Mouse (Mus musculus) B cell, adult 2 months (primary cell): Measurements from ENCODE around the gene Nt5c2.
"Not testable (repeated sequence)": the region's sequence is repeated elsewhere in the genome, so short reads cannot be mapped to it uniquely, and the experiment has no call there.

Source experiments
- DNase-seq, 2 experiments: peaks; one replicate each; pipeline ENCODE4 v3.0.0; 2022

Nt5c2 gene

GRCm38 (mm10) chr19:47015965-47016364, 1.0 kb upstream of the Nt5c2 start:
- DNase-seq = no peak

GRCm38 (mm10) chr19:47015396-47015795, 443 bp upstream of the Nt5c2 start:
- DNase-seq = no peak

DNA sequence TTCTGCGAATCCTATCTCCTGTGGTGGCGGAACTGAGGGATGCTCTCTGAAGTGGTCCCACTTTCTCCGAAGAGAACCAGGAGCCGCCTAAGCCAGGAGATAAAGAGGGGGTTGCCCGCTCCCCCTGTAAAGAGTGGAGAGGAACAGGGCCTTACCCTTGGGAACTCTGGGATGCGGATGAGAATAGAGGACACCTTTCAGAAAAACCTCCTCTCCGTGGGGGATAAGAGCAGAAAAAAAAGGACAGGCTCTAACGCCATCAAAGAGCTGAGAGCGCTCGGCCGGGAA, 850 bp downstream of the Nt5c2 start:
- no peak for DNase-seq

DNA sequence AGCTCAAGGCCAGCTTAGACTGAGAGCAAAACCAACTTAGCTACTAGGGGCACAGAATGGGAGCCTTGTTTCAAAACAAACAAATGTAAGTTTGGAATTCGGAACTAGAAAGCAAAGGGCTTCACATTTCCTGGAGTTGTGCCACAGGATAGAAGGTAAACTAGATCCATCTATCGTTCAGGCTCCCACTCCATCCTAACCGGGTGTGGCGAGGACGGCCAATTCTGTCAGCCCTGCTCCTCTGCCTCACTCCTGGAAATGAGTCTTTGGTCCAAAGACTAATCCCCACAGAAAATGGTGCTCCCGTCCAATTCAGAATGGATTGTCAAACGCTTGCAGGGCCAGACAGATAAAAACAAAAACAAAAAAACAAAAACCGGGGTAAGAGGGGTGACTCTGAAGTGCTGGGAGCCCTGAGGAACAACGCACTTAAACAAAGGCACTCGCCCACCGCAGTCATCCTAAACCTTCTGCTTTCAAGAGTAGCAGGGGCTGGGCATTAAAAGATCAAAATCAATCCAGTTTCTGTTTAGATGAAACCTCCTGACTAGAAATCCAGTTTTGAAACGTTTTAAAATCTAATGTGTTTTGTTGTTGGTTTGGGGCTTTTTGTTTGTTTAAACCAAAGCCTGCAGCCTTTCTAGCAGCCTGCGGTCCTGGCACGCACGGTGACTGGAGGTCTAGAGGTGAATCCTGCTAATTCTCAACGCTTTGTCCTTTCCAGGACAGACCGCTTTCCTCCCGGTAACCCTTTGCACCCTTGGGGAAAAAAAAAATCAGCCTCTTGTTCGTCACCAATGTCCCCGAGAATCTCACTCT, 1.4 kb downstream of the Nt5c2 start:
- DNase-seq = no peak

DNA sequence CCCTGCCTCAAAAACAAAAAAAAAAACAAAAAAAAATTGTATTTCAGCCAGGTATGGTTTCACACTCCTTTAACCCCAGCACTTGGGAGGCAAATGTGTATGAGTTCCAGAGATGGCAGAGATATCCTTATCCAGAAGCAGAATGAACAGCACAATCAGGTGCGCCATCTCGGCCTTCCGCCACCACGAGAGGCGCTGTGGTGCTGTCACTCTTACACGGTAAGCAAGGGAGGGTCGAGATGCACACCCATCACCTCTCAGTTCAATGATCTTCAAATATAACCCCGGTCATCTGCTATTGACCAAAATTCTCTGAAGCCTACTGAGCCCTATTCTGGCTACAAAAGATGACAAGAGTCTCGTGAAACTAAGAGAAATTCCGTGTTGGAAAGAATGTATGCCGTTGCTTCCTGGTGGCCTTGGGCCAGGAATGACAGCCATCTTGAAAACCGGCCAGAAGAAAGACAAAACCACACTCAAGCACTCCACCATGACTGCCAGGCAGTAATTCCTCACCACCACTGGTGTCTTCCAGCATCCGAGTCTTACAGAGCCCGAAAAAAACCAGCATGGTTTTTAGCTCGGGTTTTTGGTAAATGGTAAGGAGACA, 2.3 kb downstream of the Nt5c2 start:
- DNase-seq = no peak

DNA sequence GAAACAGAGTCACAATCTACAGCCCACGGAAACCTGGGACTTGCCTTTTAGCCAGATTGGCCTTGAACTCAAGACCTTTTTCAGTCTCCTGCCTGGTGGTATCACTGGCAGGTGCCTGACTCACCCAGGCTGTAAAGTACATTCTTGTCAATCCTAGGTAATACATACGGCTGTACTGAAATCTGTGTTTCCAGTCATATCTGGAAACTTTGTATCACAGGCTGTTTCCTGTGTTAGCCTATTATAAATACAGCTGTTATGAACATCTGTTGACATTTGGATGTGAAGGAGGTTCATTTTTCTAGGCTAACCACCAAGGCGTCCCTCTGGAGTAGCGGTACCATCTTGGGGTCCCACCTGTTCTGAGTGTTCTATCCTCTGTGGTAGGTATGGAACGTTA, 5.0 kb downstream of the Nt5c2 start:
- DNase-seq = no peak

DNA sequence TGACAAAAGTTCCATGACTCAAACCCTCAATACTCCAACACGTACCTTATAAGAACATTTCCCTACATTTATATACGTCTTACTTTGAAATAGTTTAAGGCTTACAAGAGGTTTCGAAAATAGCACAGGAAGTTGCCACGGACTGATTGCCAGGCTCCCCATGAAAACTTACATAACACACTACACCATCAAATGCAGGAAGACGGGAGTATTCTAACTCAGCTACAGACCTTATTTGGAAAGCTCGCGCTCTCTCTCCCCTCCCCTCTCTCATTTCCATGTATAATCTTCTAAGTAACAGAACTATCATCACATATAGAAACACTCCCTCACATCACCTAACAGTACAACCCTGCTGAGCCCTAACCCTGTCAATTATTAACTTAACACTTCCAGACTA, 5.5 kb downstream of the Nt5c2 start:
- no peak for DNase-seq

DNA sequence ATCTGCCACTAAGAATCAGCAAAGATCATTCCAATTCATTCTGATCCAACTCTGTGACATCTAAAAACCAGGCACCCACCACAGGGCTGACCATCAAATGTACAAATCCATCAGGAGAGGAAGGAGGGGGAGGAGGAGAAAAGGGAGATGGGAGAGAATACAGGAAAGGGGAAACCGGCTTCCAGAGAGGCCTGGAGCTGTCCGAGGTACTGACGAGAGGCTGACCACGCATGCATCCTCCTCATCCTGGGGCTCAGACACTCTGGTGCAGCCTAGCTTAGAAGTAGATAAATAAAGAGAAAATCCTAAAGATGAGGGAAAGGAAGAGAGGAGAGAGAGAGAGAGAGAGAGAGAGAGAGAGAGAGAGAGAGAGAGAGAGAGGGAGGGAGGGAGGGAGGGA, 8.6 kb downstream of the Nt5c2 start:
- no peak for DNase-seq

- no peak for DNase-seq
These were observed 9.1 kb downstream of the Nt5c2 start for GRCm38 (mm10) chr19:47005873-47006272.

- no peak for DNase-seq
These were observed 11.0 kb downstream of the Nt5c2 start for GRCm38 (mm10) chr19:47003742-47004511.

- not testable (repeated sequence) for DNase-seq
These were observed 14.6 kb downstream of the Nt5c2 start for GRCm38 (mm10) chr19:47000357-47000756.

GRCm38 (mm10) chr19:46999753-47000152, 15.2 kb downstream of the Nt5c2 start:
- DNase-seq = no peak

- DNase-seq = no peak
These were observed 16.0 kb downstream of the Nt5c2 start for GRCm38 (mm10) chr19:46998953-46999352.

- no peak for DNase-seq
These were observed 16.6 kb downstream of the Nt5c2 start for GRCm38 (mm10) chr19:46998168-46998870.

- no peak for DNase-seq
These were observed 18.9 kb downstream of the Nt5c2 start for GRCm38 (mm10) chr19:46996095-46996494.

GRCm38 (mm10) chr19:46992329-46992728, 22.6 kb downstream of the Nt5c2 start:
- not testable (repeated sequence) for DNase-seq

DNA sequence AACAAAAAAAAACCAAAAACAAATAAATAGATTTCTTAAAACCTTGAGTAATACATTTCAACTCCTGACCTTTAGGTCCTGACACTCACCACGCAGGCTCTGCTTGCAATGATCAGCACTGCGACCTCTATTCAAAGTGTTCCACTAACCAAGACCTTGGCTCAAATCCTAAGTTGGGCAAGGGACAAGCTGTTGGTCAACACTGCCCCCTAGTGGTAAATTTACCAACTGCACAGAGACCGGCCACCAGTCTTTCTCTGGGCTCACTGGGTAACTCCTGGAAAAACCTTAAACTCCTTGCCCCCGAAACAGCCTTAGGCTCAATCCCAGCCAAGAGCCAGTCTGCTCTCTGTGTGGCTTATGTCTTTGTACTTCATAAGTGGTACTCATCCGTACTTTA, 23.8 kb downstream of the Nt5c2 start:
- peak; percentile 89 to 91 for DNase-seq

DNA sequence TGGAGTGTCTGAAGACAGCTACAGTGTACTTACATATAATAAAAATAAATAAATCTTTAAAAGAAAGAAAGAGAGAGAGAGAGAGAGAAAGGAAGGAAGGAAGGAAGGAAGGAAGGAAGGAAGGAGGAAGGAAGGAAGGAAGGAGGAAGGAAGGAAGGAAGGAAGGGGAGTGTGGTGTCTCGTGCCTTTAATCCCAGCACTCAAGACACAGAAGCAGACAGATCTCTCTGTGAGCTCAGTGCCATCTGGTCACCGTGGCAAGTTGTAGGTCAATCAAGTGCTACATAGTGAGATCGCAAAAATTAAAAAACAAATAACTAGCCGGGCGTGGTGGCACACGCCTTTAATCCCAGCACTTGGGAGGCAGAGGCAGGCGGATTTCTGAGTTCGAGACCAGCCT, 24.3 kb downstream of the Nt5c2 start:
- DNase-seq = not testable (repeated sequence)

DNA sequence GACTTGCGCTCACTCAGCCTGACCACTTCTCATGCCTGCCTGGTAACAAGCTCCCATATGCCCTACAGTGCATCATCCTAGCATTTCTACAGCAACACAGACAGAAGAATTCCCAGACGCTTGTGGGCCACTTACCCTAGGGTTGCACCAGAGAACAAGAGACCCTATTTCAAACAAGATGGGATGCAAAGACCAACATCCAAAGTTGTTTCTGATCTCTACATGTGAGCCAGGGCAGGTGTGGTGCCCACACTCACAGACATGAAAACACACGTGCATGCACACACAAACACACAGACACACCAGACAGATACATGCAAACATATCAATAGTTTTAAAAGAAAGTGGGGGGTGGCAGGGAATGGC, 24.8 kb downstream of the Nt5c2 start:
- DNase-seq = no peak

DNA sequence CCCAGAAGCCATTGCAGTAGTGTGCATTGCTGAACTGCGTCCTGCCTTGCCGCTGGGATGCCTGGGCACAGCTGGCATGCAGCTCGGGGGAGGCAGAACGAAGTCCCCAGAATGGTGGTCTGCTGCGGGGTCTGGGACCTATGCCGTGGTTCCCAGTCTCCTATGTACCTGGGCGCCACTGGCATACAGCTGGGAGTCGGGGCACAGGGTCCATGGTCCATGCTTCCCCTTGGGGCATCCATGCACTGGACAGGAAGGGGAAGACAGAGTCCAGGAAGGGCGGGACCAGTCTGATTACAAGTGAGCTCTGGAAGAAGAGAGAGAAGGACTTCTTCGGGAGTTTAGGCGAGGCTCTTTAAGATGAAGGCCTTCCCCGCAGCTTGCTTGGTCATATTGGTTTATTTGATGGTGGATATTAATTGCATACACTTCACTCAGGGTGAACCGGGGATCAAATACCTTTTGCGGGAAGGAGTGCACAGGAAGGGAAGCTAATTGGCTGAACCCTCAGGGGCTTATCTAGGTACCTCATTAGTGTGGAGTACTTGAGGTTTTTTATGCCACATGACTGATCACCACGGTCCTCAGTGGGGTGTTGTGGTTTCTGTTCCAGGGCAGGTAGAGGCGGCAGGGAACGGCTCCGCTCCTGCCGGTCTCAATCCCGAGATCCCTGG, 25.3 kb downstream of the Nt5c2 start:
- DNase-seq = no peak

- DNase-seq = no peak
These were observed 26.5 kb downstream of the Nt5c2 start for GRCm38 (mm10) chr19:46988231-46989087.

DNA sequence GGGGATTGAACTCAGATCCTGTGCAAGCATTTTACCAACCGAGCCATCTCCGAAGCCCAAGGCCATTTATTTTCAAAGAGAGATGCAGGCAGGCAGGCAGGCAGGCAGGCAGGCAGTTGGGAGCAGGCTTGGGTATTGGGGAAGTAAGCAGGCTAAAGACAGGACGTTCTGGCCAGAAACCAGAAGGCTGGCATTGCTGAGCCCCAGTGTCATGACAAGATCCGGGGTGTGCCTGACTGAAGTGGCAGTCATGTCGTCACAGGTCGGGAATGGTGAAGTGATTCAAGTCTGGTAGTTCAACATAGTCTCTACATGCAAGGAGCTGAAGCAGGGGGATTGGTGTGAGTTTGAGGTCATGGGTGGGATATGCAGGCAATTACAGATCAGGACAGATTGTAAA, 27.3 kb downstream of the Nt5c2 start:
- no peak for DNase-seq
